ENCODE assay signal across 8 mouse cellular contexts in genomic region chr10:62338176-62338575, GRCm38 (mm10). TPM values are rescaled to one million over a fixed set of nuclear protein-coding genes. Genes with fewer than 3 reads are reported as not detected.
DNase-seq lines count a peak whose midpoint lies in the region; ATAC-seq and TF ChIP-seq lines count a peak whose summit lies in the region.

No protein-coding gene starts in this region.

- no peak for TF ChIP-seq CTCF in gastrocnemius, adult 2 months (IDR thresholded peaks at IDR 0.05)

- peak overlapping the region; percentile 85; the same call in 1 of the 2 replicates for H3K4me3 ChIP-seq in gastrocnemius, adult 2 months
- H3K4me3 ChIP-seq in neural tube, embryonic 12.5 days, result no peak overlapping the region
- 0 out of 2 replicates have a peak overlapping the region, but pooled peaks have one; percentile 72 for H3K4me3 ChIP-seq in stomach, embryonic 14.5 days (ENCODE audit: low read depth, low read length)

- no peaks in the 10 kb centered on the region for H3K27me3 ChIP-seq in neural tube, embryonic 12.5 days (replicated peaks)
- no peaks in the 10 kb centered on the region for H3K27me3 ChIP-seq in stomach, embryonic 14.5 days (ENCODE audit: control insufficient read depth, insufficient read depth, low read length)

- no peaks in the 10 kb centered on the region for H3K36me3 ChIP-seq in neural tube, embryonic 12.5 days
- H3K36me3 ChIP-seq in stomach, embryonic 14.5 days (ENCODE audit: control insufficient read depth, insufficient read depth, low read length), result no peaks in the 10 kb centered on the region

- no peak for ATAC-seq in neural tube, embryonic 12.5 days (ENCODE audit: low FRiP score, low read depth)
- ATAC-seq in stomach, embryonic 14.5 days (ENCODE audit: insufficient number of reproducible peaks, insufficient read depth, low FRiP score, low read depth), result no peak

- no peak overlapping the region for H3K9ac ChIP-seq in neural tube, embryonic 12.5 days
- H3K9ac ChIP-seq in stomach, embryonic 14.5 days (replicated peaks; ENCODE audit: low read depth, low read length), result no peak overlapping the region

- intact Hi-C loops in gastrocnemius, adult 2 months (cut with DNase I), result no loop called here
- intact Hi-C loops in gastrocnemius, postnatal 36 days (cut with DNase I), result no loop called here
- intact Hi-C loops in left cerebral cortex, postnatal 4 days (cut with DNase I), result no loop called here

- H3K4me2 ChIP-seq in neural tube, embryonic 12.5 days (replicated peaks), result peak overlapping the region; percentile 93; the same call in 1 of the 2 replicates
- peak overlapping the region; percentile 93; the same call in 1 of the 2 replicates for H3K4me2 ChIP-seq in stomach, embryonic 14.5 days (replicated peaks; ENCODE audit: low read depth, low read length)

- H3K27ac ChIP-seq in gastrocnemius, adult 2 months, result peak overlapping the region; percentile 86
- no peak overlapping the region for H3K27ac ChIP-seq in neural tube, embryonic 12.5 days
- H3K27ac ChIP-seq in stomach, embryonic 14.5 days (ENCODE audit: low read length), result no peak overlapping the region

- no peak for DNase-seq in gastrocnemius, adult 2 months
- no peak for DNase-seq in gastrocnemius, postnatal 36 days
- DNase-seq in neural tube, embryonic 10.5 days (ENCODE audit: extremely low spot score, low spot score), result no peak
- DNase-seq in induced T-regulatory cell, adult 2 months (ENCODE audit: low read depth), result peak; percentile 18
- no peak for DNase-seq in B cell, adult 2 months
- DNase-seq in left cerebral cortex, postnatal 4 days, result no peak

- WGBS in neural tube, embryonic 12.5 days, result 60% methylated on average over 9 of the region's 9 CpGs
- WGBS in stomach, embryonic 14.5 days, result 45% methylated on average over 9 of the region's 9 CpGs

- H3K9me3 ChIP-seq in neural tube, embryonic 12.5 days, result no peaks in the 10 kb centered on the region
- H3K9me3 ChIP-seq in stomach, embryonic 14.5 days (ENCODE audit: control insufficient read depth, low read depth, low read length), result no peaks in the 10 kb centered on the region

- H3K4me1 ChIP-seq in neural tube, embryonic 12.5 days, result peaks cover 21% of the 10 kb centered on the region
- peaks cover 22% of the 10 kb centered on the region for H3K4me1 ChIP-seq in stomach, embryonic 14.5 days (ENCODE audit: control insufficient read depth, insufficient read depth, low read length)

RNA-seq across cellular contexts. Expression of gene Hk1, which starts 41.5 kb away (rescaled TPM):
- 1 to 10 TPM; 6.2 to 8.7 TPM for total RNA-seq in gastrocnemius, adult 2 months (2021)
- 1 to 10 TPM; 6.1 to 7.8 TPM for total RNA-seq in gastrocnemius, postnatal 36 days (2021)
- polyA plus RNA-seq in neural tube, embryonic 12.5 days (2016; fragmentation: Nextera tagmentation; extraction: Ambion mirVana), result 59.9 and 64.7 TPM in 2 replicates
- polyA plus RNA-seq in stomach, embryonic 14.5 days (2014; fragmentation: Nextera tagmentation; extraction: Ambion mirVana), result 19.4 and 23.6 TPM in 2 replicates
- total RNA-seq in left cerebral cortex, postnatal 4 days (2021), result 100 to 1,000 TPM; 239 to 253 TPM

Comparison
In these comparisons a context has a peak if more than half of its experiments do, and no peak if none do; other contexts are left out.
1. RNA of gene Hk1, which starts 41.5 kb away (total RNA-seq): 239 to 253 TPM in left cerebral cortex, postnatal 4 days; 6.2 to 8.7 TPM in gastrocnemius, adult 2 months and 6.1 to 7.8 TPM in gastrocnemius, postnatal 36 days; every median in the first group is over 10 times any median in the second.